Mouse (Mus musculus) C2C12 (cell line): ENCODE data around the gene Shisa4. TPM values are rescaled to one million over a fixed set of nuclear protein-coding genes. Genes with fewer than 3 reads are reported as not detected.

Source experiments
- H3K27me3 ChIP-seq: one replicate; pipeline ENCODE4 v1.6.1; 2011; ENCODE audit not compliant: control insufficient read depth, insufficient read depth, insufficient read length
- H3K36me3 ChIP-seq: one replicate; pipeline ENCODE4 v1.6.1; 2011; ENCODE audit not compliant: control insufficient read depth, insufficient read depth
- H3K4me3 ChIP-seq: one replicate; pipeline ENCODE4 v1.5.1; 2011; ENCODE audit warnings: mild to moderate bottlenecking, control low read depth; ENCODE audit not compliant: poor library complexity, insufficient read depth, severe bottlenecking
- H3K79me2 ChIP-seq: one replicate; pipeline ENCODE4 v1.6.1; 2011; ENCODE audit not compliant: control insufficient read depth, insufficient read depth
- H3K79me3 ChIP-seq: one replicate; pipeline ENCODE4 v1.6.1; 2011; ENCODE audit warnings: low read depth, control low read depth
- H3ac ChIP-seq: one replicate; pipeline ENCODE3; 2011; ENCODE audit warnings: low read depth; ENCODE audit not compliant: control insufficient read depth, insufficient read length
- CEBPB ChIP-seq: IDR thresholded peaks from one replicate; pipeline ENCODE4 v1.6.1; 2011; ENCODE audit warnings: low read depth, mild to moderate bottlenecking, control low read depth, moderate library complexity
- CTCF ChIP-seq: IDR thresholded peaks from one replicate; pipeline ENCODE4 v1.5.1; 2011; ENCODE audit not compliant: control insufficient read depth, insufficient read depth, insufficient read length
- FOSL1 ChIP-seq: IDR thresholded peaks from one replicate; pipeline ENCODE4 v1.8.0; 2011; ENCODE audit warnings: mild to moderate bottlenecking, low read length; ENCODE audit not compliant: poor library complexity, insufficient read depth, severe bottlenecking
- MAX ChIP-seq: IDR thresholded peaks from one replicate; pipeline ENCODE4 v1.6.1; 2011; ENCODE audit warnings: mild to moderate bottlenecking, control low read depth
- MYOD1 ChIP-seq: IDR thresholded peaks from one replicate; pipeline ENCODE4 v1.6.1; 2011; ENCODE audit warnings: low read depth; ENCODE audit not compliant: control insufficient read depth, insufficient read length
- MYOG ChIP-seq: IDR thresholded peaks from one replicate; pipeline ENCODE4 v1.6.1; 2011; ENCODE audit not compliant: control insufficient read depth, insufficient read length; ENCODE audit errors: extremely low read depth
- USF1 ChIP-seq: IDR thresholded peaks from one replicate; pipeline ENCODE4 v1.6.1; 2011; ENCODE audit warnings: low read depth, mild to moderate bottlenecking, control low read depth, moderate library complexity
- polyA plus RNA-seq: library from polyadenylated mRNA; unstranded; fragments of >200 nt; fragmentation: generic; extraction: Trizol; gene quantifications from one replicate; pipeline ENCODE4 v1.2.1, GENCODE M21; 2012; ENCODE audit warnings: missing spikeins

The Shisa4 gene
- polyA plus RNA-seq, 1 experiment = 33.2 TPM

- Histone ChIP-seq H3K79me3 (peaks cover 3% of the 10 kb centered on the region), H3K36me3 (no peaks in the 10 kb centered on the region), H3K27me3 (no peaks in the 10 kb centered on the region), H3K4me3 (no peak overlapping the region), H3K79me2 (peaks cover 19% of the 10 kb centered on the region), H3ac (no peak overlapping the region)
- TF ChIP-seq MYOG (no peak), FOSL1 (no peak), CEBPB (no peak), USF1 (no peak), CTCF (no peak), MAX (no peak), MYOD1 (no peak)
Measured at GRCm38 (mm10) chr1:135369415-135369814, 5.6 kb downstream of the Shisa4 start.

GRCm38 (mm10) chr1:135368982-135369381 lies 6.1 kb downstream of the Shisa4 start:
- no peak overlapping the region for H3K4me3 ChIP-seq
- peak overlapping the region; percentile 16 for H3ac ChIP-seq
- TF ChIP-seq MYOG (no peak), MYOD1 (no peak), CEBPB (no peak), CTCF (no peak), MAX (no peak), USF1 (no peak), FOSL1 (no peak)
- peaks cover 16% of the 10 kb centered on the region for H3K79me2 ChIP-seq
- H3K27me3 ChIP-seq = no peaks in the 10 kb centered on the region
- H3K36me3 ChIP-seq = no peaks in the 10 kb centered on the region
- peaks cover 3% of the 10 kb centered on the region for H3K79me3 ChIP-seq

GRCm38 (mm10) chr1:135368245-135368644 lies 6.8 kb downstream of the Shisa4 start:
- H3K79me3 ChIP-seq = peaks cover 3% of the 10 kb centered on the region
- H3K79me2 ChIP-seq = peaks cover 9% of the 10 kb centered on the region
- peak overlapping the region; percentile 21 for H3K4me3 ChIP-seq
- H3ac ChIP-seq = peak overlapping the region; percentile 67
- no peaks in the 10 kb centered on the region for H3K27me3 ChIP-seq
- no peaks in the 10 kb centered on the region for H3K36me3 ChIP-seq
- TF ChIP-seq MYOG (no peak), FOSL1 (no peak), MYOD1 (no peak), CTCF (peak; percentile 71), CEBPB (peak; percentile 38), USF1 (no peak), MAX (peak; percentile 25)

GRCm38 (mm10) chr1:135367595-135367994 lies 7.4 kb downstream of the Shisa4 start:
- H3K27me3 ChIP-seq = no peaks in the 10 kb centered on the region
- no peak overlapping the region for H3K4me3 ChIP-seq

GRCm38 (mm10) chr1:135367005-135367404 lies 8.0 kb downstream of the Shisa4 start:
- H3K27me3 ChIP-seq = no peaks in the 10 kb centered on the region
- H3ac ChIP-seq = no peak overlapping the region
- H3K79me3 ChIP-seq = no peaks in the 10 kb centered on the region
- no peaks in the 10 kb centered on the region for H3K36me3 ChIP-seq
- H3K4me3 ChIP-seq = no peak overlapping the region
- TF ChIP-seq CTCF (peak; percentile 9), CEBPB (no peak), MAX (peak; percentile 41), FOSL1 (peak; percentile 91), USF1 (no peak), MYOD1 (peak; percentile 29)
- H3K79me2 ChIP-seq = no peaks in the 10 kb centered on the region

More at GRCm38 (mm10) chr1:135367595-135367994, 7.4 kb downstream of the Shisa4 start:
- Histone ChIP-seq H3ac (no peak overlapping the region), H3K36me3 (no peaks in the 10 kb centered on the region), H3K79me3 (no peaks in the 10 kb centered on the region), H3K79me2 (peaks cover 3% of the 10 kb centered on the region)
- no peak for TF ChIP-seq CEBPB
- no peak for TF ChIP-seq USF1
- TF ChIP-seq CTCF = no peak
- no peak for TF ChIP-seq MAX
- TF ChIP-seq FOSL1 = no peak
- TF ChIP-seq MYOD1 = no peak

- Histone ChIP-seq H3K27me3 (no peaks in the 10 kb centered on the region), H3K4me3 (no peak overlapping the region), H3K79me2 (no peaks in the 10 kb centered on the region), H3K79me3 (no peaks in the 10 kb centered on the region), H3ac (no peak overlapping the region), H3K36me3 (no peaks in the 10 kb centered on the region)
- TF ChIP-seq MYOD1 (peak; percentile 23), CTCF (no peak), FOSL1 (no peak)
Measured at GRCm38 (mm10) chr1:135366380-135366779, 8.7 kb downstream of the Shisa4 start.
